Mouse (Mus musculus): ENCODE measurements around the gene Ttc17.

DNA sequence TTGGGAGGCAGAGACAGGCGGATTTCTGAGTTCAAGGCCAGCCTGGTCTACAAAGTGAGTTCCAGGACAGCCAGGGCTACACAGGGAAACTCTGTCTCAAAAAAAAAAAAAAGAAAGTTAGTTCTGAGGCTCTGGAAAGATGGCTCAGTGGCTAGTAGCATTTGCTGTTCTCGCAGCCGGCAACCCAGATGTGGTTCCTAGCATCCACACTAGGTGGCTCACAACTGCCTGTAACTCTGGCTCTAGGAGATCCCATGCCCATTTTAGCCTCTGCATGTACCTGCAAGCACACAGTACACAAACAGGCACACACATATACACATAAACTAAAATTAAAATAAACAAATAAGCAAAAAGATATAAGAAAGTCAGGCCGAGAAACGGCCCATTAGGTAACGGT lies 35.4 kb downstream of the Ttc17 start:
- TF ChIP-seq CTCF (IDR thresholded peaks at IDR 0.05; ENCODE audit: low read depth, low read length) (peak; percentile 67), POLR2A (IDR thresholded peaks at IDR 0.05; ENCODE audit: extremely low read depth, insufficient read depth, low read length) (no peak)
